Mouse (Mus musculus) forebrain, embryonic 14.5 days (tissue): ENCODE data around the gene Golph3. TPM values are rescaled to one million over a fixed set of nuclear protein-coding genes. Genes with fewer than 3 reads are reported as not detected.

Experiments used
- ATAC-seq: fragments of 200-750 bp; cut with Nextera tagmentation; 2 replicates; pipeline ENCODE4 v1.8.0; 2017; ENCODE audit warnings: mild to moderate bottlenecking, moderate library complexity
- DNase-seq: peaks from one replicate; pipeline ENCODE4 v3.0.0-alpha.2; 2015; ENCODE audit warnings: low spot score
- H3K27ac ChIP-seq: fragments of 300-500 bp; sonication (generic); 2 replicates; pipeline ENCODE4 v1.5.1; 2014; ENCODE audit warnings: low read depth, mild to moderate bottlenecking, control low read depth, low read length, moderate library complexity
- H3K27me3 ChIP-seq: fragments of 300-500 bp; sonication (generic); replicated peaks from 2 replicates; pipeline ENCODE4 v1.6.1; 2014; ENCODE audit warnings: low read length, control low read depth, mixed read lengths; ENCODE audit not compliant: control insufficient read depth, insufficient read depth
- H3K36me3 ChIP-seq: fragments of 300-500 bp; sonication (generic); 2 replicates; pipeline ENCODE4 v1.6.1; 2014; ENCODE audit warnings: low read length, control low read depth; ENCODE audit not compliant: control insufficient read depth, insufficient read depth
- H3K4me1 ChIP-seq: fragments of 300-500 bp; sonication (generic); 2 replicates; pipeline ENCODE4 v1.6.1; 2014; ENCODE audit warnings: antibody characterized with exemption, low read length, control low read depth; ENCODE audit not compliant: control insufficient read depth, insufficient read depth
- H3K4me2 ChIP-seq: fragments of 300-500 bp; sonication (generic); 2 replicates; pipeline ENCODE4 v1.6.1; 2014; ENCODE audit warnings: mild to moderate bottlenecking, control low read depth, low read length
- H3K4me3 ChIP-seq: fragments of 300-500 bp; sonication (generic); 2 replicates; pipeline ENCODE4 v1.5.1; 2014; ENCODE audit warnings: low read depth, low read length, control low read depth
- H3K9ac ChIP-seq: fragments of 300-500 bp; sonication (generic); 2 replicates; pipeline ENCODE4 v1.6.1; 2014; ENCODE audit warnings: mild to moderate bottlenecking, low read length, control low read depth, moderate library complexity
- H3K9me3 ChIP-seq: fragments of 300-500 bp; sonication (generic); replicated peaks from 2 replicates; pipeline ENCODE4 v1.6.1; 2016; ENCODE audit warnings: low read length, control low read depth, mixed read lengths; ENCODE audit not compliant: control insufficient read depth
- WGBS: fragments of 180-500 bp; shearing (Covaris S2); extraction: QIAGEN DNeasy Blood & Tissue Kit; methylation state at CpG from one replicate; pipeline ENCODE4 v1.1.7; 2014; 5-methylcytosine and 5-hydroxymethylcytosine counted together
- polyA plus RNA-seq: library from polyadenylated mRNA; unstranded; fragments of >200 nt; fragmentation: Nextera tagmentation; extraction: Ambion mirVana; gene quantifications from 2 replicates; pipeline ENCODE4 v1.2.1, GENCODE M21; 2014

The Golph3 gene
- polyA plus RNA-seq, 1 experiment from 2014 or later, result 83.0 TPM

DNA sequence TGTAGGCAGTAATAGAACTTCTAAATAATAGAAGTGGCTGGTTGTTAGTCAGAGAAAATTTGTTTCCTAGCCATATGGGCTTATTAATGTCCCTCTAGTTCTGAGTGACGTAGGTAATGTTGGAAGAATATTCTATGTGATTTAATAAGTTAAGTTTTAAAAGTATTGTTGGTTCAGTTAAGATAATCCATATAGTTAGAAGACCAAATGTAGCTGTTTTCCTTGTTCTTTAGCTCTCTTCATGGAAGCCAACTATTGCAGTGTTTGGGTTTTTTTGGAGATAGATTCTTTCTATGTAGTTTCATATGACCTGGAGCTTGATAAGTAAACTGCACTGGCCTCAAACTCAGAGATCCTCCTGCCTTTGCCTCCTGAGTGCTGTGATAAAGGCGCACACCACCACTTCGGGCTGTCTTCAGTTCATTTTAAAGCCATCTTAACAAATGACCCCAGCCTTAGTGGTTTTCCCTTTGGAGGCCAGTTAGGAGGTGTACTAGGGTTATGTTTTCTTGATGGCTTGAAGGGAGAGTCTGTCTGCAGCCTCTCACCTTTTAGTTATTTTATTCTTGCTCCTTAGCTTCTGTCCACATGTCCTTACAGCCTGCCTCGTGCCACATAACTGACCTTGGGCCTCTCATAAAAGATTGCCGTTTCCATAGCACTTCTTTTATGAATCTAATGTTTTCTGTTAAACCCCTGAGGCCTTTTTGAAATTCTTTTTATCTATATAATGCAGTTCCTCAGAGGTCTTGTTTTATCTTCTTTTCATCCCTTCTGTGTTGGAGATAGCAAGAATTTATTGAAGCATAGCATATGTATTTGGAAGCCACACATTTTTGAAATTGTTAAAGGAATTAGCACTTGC lies 19.5 kb downstream of the Golph3 start:
- no peak for ATAC-seq
- 25% methylated on average over 5 of the region's 5 CpGs for WGBS
- Histone ChIP-seq H3K36me3 (peaks cover 10% of the 10 kb centered on the region), H3K9me3 (no peaks in the 10 kb centered on the region), H3K27me3 (no peaks in the 10 kb centered on the region), H3K9ac (no peak overlapping the region), H3K4me1 (peaks cover 3% of the 10 kb centered on the region; the same call in 1 of the 2 replicates), H3K27ac (no peak overlapping the region), H3K4me3 (no peak overlapping the region), H3K4me2 (no peak overlapping the region)
- no peak for DNase-seq

DNA sequence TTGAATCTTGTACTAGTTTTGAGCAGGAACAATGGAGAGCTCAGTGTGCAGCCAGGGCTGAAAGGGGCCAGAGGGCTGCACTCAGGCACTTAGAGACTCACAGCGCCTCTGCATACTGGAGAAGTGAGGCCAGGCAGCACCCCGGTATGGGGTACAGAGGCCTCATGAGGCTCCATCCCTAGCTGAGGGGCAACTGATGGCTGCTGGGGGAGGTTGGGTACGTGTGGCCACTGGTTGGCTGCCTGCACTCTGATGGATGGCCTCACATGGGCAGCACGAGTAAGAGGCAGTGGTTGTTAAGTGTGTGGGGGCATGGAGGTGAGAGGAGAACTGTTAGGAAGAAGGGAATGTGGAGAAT lies 20.1 kb downstream of the Golph3 start:
- ATAC-seq, result peak; percentile 67; the same call in 1 of the 2 replicates
- peaks cover 3% of the 10 kb centered on the region; the same call in 1 of the 2 replicates for H3K4me1 ChIP-seq
- H3K4me3 ChIP-seq, result no peak overlapping the region
- H3K9ac ChIP-seq, result no peak overlapping the region
- peaks cover 13% of the 10 kb centered on the region for H3K36me3 ChIP-seq
- H3K9me3 ChIP-seq, result no peaks in the 10 kb centered on the region
- H3K4me2 ChIP-seq, result no peak overlapping the region
- 0 out of 2 replicates have a peak overlapping the region, but pooled peaks have one; percentile 44 for H3K27ac ChIP-seq
- DNase-seq, result peak; percentile 19
- no peaks in the 10 kb centered on the region for H3K27me3 ChIP-seq
- 4% methylated on average over 4 of the region's 4 CpGs for WGBS

DNA sequence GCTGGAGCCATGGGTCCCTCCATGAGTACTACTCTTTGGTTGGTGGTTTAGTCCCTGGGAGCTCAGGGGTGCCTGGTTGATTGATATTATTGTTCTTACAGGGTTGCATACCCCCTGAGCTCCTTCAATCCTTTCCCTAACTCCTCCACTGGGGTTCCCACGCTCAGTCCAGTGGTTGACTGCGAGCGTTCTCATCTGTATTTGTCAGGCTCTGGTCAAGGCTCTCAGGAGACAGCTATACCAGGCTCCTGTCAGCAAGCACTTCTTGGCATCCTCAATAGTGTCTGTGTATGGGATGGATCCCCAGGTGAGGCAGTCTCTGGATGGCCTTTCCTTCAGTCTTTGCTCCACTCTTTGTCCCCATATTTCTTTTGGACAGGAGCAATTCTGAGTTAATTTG lies 25.7 kb downstream of the Golph3 start:
- H3K4me2 ChIP-seq, result no peak overlapping the region
- DNase-seq (no peak), ATAC-seq (no peak)
- no peak overlapping the region for H3K27ac ChIP-seq
- peaks cover 32% of the 10 kb centered on the region for H3K36me3 ChIP-seq
- WGBS, result 90% methylated on average over 3 of the region's 3 CpGs
- H3K9ac ChIP-seq, result no peak overlapping the region
- no peak overlapping the region for H3K4me3 ChIP-seq
- no peaks in the 10 kb centered on the region for H3K27me3 ChIP-seq
- no peaks in the 10 kb centered on the region for H3K9me3 ChIP-seq
- no peaks in the 10 kb centered on the region for H3K4me1 ChIP-seq

DNA sequence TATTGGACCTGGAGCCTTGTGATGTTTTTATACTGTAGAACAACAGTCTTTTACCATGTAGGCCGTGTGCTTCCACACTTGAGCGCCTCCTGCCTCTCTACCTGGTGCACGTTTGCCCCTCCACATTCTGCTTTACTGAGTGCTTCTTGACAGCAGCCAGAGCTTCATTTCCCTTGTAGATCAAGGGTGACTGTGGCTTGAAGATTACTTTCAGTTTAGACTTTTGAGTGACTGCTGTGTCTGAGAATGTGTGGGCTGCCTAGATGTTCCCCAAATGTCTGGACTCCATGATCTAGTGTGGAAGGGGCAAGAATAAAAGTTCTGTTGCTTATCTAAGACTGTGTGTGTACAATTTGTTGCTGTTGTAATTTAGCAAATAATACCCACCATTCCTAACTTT lies 27.7 kb downstream of the Golph3 start:
- no peak for ATAC-seq
- H3K4me2 ChIP-seq, result no peak overlapping the region
- peaks cover 39% of the 10 kb centered on the region for H3K36me3 ChIP-seq
- no peak overlapping the region for H3K27ac ChIP-seq
- no peaks in the 10 kb centered on the region for H3K27me3 ChIP-seq
- H3K4me3 ChIP-seq, result no peak overlapping the region
- 83% methylated on average over 3 of the region's 3 CpGs for WGBS
- H3K9ac ChIP-seq, result no peak overlapping the region
- H3K4me1 ChIP-seq, result no peaks in the 10 kb centered on the region
- DNase-seq, result no peak
- H3K9me3 ChIP-seq, result no peaks in the 10 kb centered on the region

DNA sequence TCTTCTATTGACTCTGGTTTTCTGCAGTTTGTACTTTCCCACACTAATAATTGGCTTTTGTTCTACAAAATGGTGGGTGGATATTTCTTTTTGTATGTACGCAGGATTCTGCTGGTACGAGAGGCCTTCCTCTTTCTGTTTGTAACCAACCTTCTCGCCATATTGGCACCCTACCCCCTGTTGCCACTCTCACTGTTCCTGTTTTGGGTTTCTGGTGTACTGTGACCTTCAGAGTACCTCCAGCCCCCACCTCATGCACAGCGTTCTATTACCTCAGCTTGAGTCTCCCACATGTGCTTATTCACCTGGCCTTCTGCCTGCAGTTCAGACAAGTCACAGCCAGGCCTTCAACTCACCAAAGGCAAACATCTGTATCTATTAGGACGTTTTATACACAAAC lies 28.6 kb downstream of the Golph3 start:
- no peaks in the 10 kb centered on the region for H3K4me1 ChIP-seq
- H3K27me3 ChIP-seq, result no peaks in the 10 kb centered on the region
- no peaks in the 10 kb centered on the region for H3K9me3 ChIP-seq
- no peak overlapping the region for H3K4me3 ChIP-seq
- WGBS, result 86% methylated on average over 5 of the region's 5 CpGs
- H3K9ac ChIP-seq, result no peak overlapping the region
- peaks cover 42% of the 10 kb centered on the region for H3K36me3 ChIP-seq
- H3K4me2 ChIP-seq, result no peak overlapping the region
- no peak for ATAC-seq
- no peak for DNase-seq
- H3K27ac ChIP-seq, result no peak overlapping the region

DNA sequence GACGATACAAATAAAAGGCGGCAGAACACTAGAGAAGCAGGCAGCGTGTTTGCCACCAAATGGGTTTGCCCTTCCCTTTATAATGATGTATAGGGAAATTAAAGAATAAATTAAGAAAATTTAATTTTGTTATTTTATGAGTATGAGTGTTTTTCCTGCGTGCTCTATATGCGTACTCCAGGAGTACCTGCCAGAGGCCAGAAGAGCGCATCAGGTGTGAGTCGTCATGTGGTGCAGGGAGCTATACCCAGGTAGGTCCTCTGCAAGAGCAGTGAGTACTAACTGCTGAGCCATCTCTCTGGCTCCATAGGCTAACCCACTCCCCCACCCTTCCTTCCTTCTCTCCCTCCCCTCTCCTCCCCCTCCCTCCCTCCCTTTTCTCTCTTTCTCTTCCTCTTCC lies 30.2 kb downstream of the Golph3 start:
- Histone ChIP-seq H3K36me3 (peaks cover 46% of the 10 kb centered on the region), H3K4me1 (no peaks in the 10 kb centered on the region), H3K27ac (no peak overlapping the region), H3K4me2 (no peak overlapping the region), H3K4me3 (no peak overlapping the region), H3K9me3 (no peaks in the 10 kb centered on the region), H3K27me3 (no peaks in the 10 kb centered on the region), H3K9ac (no peak overlapping the region)
- no peak for DNase-seq
- 90% methylated on average over 7 of the region's 7 CpGs for WGBS
- ATAC-seq, result no peak

DNA sequence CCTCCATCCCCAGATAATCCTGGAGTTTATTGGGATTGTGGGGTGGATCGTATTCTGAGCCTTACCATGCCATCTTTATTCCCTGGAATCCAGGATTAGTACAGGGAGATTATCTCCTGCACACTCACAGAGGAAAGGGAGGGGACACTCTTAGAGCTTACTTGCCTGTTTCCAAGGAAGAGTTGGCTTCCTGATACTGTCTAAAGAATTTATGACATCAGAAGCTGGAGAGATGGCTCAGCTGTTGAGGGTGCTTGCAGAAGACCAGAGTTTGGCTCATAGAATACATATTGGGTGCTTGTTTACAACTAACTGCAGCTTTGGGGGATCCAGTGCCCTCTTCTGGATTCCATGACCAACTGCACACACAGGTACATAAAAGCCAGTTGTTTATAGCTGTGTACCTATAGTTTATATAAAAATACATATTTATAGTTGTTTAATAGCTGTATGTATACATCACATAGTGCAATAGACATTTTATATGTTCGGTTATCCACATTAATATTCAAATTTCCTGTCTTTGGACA lies 33.1 kb downstream of the Golph3 start:
- Histone ChIP-seq H3K27ac (no peak overlapping the region), H3K27me3 (no peaks in the 10 kb centered on the region), H3K9me3 (no peaks in the 10 kb centered on the region), H3K4me3 (no peak overlapping the region), H3K36me3 (peaks cover 45% of the 10 kb centered on the region), H3K4me1 (no peaks in the 10 kb centered on the region), H3K4me2 (no peak overlapping the region), H3K9ac (no peak overlapping the region)
- WGBS, result 94% methylated on average over 2 of the region's 2 CpGs
- DNase-seq (no peak), ATAC-seq (no peak)

DNA sequence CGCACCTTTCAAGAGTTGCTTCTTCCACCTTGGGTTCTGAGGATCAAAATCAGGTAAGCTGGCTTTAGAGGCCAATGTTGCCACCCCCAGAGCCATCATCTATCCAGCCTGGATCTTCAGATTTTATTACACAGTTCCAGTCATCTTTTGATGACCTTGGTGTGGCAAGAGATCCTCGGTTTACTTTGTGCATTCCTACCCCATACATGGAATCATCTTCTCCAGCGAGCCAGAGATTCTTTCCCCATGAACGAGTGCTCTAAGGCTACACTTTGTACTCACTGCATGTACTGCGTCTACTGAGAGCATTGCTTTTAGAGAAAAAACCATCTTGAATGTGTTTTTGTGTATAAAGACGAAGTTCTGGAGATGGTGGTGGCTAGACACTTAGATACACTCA lies 34.0 kb downstream of the Golph3 start:
- WGBS, result 90% methylated on average over 6 of the region's 6 CpGs
- DNase-seq, result no peak

DNA sequence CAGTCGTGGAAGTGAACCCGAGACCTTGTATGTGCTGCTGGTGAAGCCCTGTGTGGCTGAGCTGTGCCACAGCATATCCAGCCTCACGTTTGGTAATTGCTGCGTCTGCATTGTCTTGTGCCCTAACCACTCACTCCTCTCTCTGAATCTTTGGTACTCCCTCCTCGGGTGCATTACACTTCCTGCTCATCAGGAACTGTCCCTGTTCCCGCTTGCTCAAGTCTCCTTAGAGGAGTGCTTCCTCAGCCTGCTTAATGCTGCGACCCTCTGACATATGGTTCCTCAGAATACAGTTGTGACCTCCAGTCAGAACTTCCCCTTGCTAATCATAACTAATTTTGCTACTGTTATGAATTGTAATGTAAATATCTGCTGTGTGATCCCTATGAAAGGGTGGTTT lies 34.7 kb downstream of the Golph3 start:
- no peak for ATAC-seq

More for the DNA sequence above, 34.0 kb downstream of the Golph3 start:
- H3K27me3 ChIP-seq, result no peaks in the 10 kb centered on the region
- no peak overlapping the region for H3K9ac ChIP-seq
- no peaks in the 10 kb centered on the region for H3K4me1 ChIP-seq
- peaks cover 36% of the 10 kb centered on the region for H3K36me3 ChIP-seq
- no peaks in the 10 kb centered on the region for H3K9me3 ChIP-seq
- H3K4me2 ChIP-seq, result no peak overlapping the region
- ATAC-seq, result no peak
- no peak overlapping the region for H3K27ac ChIP-seq
- H3K4me3 ChIP-seq, result no peak overlapping the region

More for the DNA sequence above, 34.7 kb downstream of the Golph3 start:
- no peak overlapping the region for H3K27ac ChIP-seq
- no peak for DNase-seq
- H3K36me3 ChIP-seq, result peaks cover 32% of the 10 kb centered on the region
- H3K9ac ChIP-seq, result no peak overlapping the region
- no peak overlapping the region for H3K4me2 ChIP-seq
- no peaks in the 10 kb centered on the region for H3K4me1 ChIP-seq
- H3K4me3 ChIP-seq, result no peak overlapping the region
- no peaks in the 10 kb centered on the region for H3K27me3 ChIP-seq
- 84% methylated on average over 7 of the region's 7 CpGs for WGBS
- H3K9me3 ChIP-seq, result no peaks in the 10 kb centered on the region
